Mouse (Mus musculus) ovary, adult 2 months (tissue): ENCODE results near the gene Trpc2. TPM values are rescaled to one million over a fixed set of nuclear protein-coding genes. Genes with fewer than 3 reads are reported as not detected.

ENCODE experiments used
- polyA plus RNA-seq: library from polyadenylated mRNA; depleted of rRNA; stranded (reverse); fragments of >200 nt; gene quantifications from 2 replicates; pipeline ENCODE4 v1.2.3, GENCODE M21; 2012; rRNA removed

Gene Trpc2
- polyA plus RNA-seq: not detected in 2 replicates

DNA sequence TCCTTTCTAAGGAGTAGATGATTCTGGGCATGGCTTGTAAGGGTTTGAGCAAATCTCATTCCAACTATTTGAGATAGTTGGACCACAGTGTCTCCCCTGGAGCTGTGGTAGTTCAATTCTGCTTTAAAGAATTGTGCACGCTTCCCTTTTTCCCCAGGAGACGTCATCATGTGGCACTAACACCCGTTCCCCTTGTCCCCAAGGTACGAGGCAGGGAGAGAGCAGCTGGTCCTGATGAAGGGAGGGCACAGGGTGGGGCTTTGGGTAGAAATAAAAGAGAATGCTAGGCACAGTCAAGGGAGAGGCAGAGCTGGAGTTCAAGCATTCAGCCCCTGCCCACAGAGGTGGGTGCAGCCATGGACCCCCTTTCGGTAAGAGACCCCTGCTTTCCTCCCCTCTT is at the start of gene Trpc2:
Trpc2 (plus strand) TSS at position 301 of the 400 bp plus-strand sequence.

DNA sequence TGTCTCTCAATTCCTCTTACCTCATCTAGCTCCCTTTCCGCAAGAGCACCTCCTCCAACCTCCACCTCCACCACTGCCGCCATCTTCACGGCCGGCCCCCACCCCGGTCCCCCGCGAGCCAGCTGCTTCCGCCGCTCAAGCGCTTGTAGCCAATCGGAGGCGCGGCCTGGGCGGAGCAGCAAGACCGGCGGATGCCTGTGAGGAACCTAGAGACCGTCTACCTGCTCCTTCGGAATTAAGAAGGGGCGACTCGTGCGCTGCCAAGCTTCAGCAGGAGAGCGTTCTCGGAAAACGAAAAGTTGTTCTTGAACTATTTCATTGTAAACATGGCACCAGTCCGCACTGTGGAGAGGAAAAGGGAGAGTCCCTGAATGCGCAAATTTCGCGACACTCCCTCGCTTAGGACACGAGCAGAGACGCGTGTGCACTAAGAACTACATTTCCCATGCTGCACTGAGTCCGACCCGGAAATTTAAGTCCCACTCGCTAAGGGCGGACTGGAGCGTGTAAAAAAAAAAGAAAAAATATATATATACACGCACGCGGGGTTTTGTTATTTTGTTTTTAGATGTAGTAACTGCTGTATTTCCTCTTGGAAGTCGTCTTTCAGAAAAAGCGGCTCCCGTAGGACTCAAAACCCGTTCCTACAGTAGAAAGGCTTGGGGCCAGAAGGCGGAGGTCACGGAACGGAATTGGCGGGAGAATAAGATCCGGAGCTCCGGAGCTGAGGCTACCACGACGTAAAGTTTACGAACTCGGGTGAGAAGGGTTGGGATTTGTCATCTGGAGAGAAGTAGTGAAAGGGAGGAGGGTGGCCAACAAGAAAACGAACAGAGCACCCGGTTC is 17.6 kb upstream of the Trpc2 start, which contains the start of the genes Rnf121, Xndc1 and Xntrpc:
Rnf121 (minus strand) TSS at position 424 of the 846 bp plus-strand sequence.
Xndc1 (plus strand) TSS at position 466 of the 846 bp plus-strand sequence.
Xntrpc (plus strand) TSS at position 668 of the 846 bp plus-strand sequence.

DNA sequence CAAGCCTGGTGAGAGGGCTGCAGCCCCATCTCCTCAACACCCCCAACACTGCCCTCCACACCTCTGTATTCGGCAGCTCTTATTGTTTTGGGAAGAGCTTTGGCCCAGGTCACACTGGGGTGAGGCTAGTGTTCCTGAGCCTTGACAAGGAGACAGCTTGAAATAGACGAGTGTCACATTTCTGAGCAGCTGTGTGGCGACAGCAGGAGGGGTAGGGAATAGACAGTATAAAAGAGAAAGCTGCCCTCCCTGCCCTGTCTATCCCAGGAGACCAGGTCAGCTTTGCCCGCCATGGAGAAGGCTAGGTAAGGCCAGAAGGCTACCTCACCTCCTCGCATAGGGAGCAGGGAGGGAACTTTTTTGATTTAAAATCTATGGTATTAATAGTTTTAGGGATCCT is 18.6 kb downstream of the Trpc2 start, which contains the start of gene Art1:
Art1 (plus strand) TSS at position 257 of the 400 bp plus-strand sequence.

GRCm38 (mm10) chr7:102109171-102109570 is 26.3 kb downstream of the Trpc2 start, which contains the start of gene Art5:
Gene Art5, minus strand, starts transcription at chr7:102109489.

GRCm38 (mm10) chr7:102116579-102117331 is 33.8 kb downstream of the Trpc2 start, which contains the start of gene Chrna10:
Gene Chrna10, minus strand, starts transcription at chr7:102116828.

Other genes starting within 250 kb of the Trpc2 start
- gene Inppl1, start 244.9 kb upstream of the Trpc2 start, polyA plus RNA-seq: 193 and 201 TPM in 2 replicates
- 15.4 and 19.7 TPM in 2 replicates for gene Folr2, start 225.9 kb upstream of the Trpc2 start, polyA plus RNA-seq
- 29.7 and 34.9 TPM in 2 replicates for gene Anapc15, start 219.4 kb upstream of the Trpc2 start, polyA plus RNA-seq
- 73.4 and 105 TPM in 2 replicates for gene Folr1, start 212.3 kb upstream of the Trpc2 start, polyA plus RNA-seq
- 234 and 253 TPM in 2 replicates for gene Lamtor1, start 177.2 kb upstream of the Trpc2 start, polyA plus RNA-seq
- 0.18 and 0.29 TPM in 2 replicates for gene Tomt, start 176.8 kb upstream of the Trpc2 start, polyA plus RNA-seq
- gene Lrrc51, start 149.2 kb upstream of the Trpc2 start, polyA plus RNA-seq: 29.5 and 38.8 TPM in 2 replicates
- gene Numa1, start 149.0 kb upstream of the Trpc2 start, polyA plus RNA-seq: 108 TPM in 2 replicates
- gene Il18bp, start 64.4 kb upstream of the Trpc2 start, polyA plus RNA-seq: 9.9 and 14.9 TPM in 2 replicates
- gene Rnf121, start 17.6 kb upstream of the Trpc2 start, polyA plus RNA-seq: 21.4 and 22.0 TPM in 2 replicates
- 23.2 and 28.9 TPM in 2 replicates for gene Xndc1, start 17.6 kb upstream of the Trpc2 start, polyA plus RNA-seq
- 5.9 and 6.7 TPM in 2 replicates for gene Xntrpc, start 17.4 kb upstream of the Trpc2 start, polyA plus RNA-seq
- 0.17 and 0.18 TPM in 2 replicates for gene Art1, start 18.6 kb downstream of the Trpc2 start, polyA plus RNA-seq
- gene Art5, start 26.4 kb downstream of the Trpc2 start, polyA plus RNA-seq: 0.40 and 0.51 TPM in 2 replicates
- gene Chrna10, start 33.7 kb downstream of the Trpc2 start, polyA plus RNA-seq: 0.11 and 0.22 TPM in 2 replicates
- gene Nup98, start 127.1 kb downstream of the Trpc2 start, polyA plus RNA-seq: 13.0 and 18.4 TPM in 2 replicates
- 217 and 255 TPM in 2 replicates for gene Pgap2, start 127.1 kb downstream of the Trpc2 start, polyA plus RNA-seq
- 73.3 and 99.2 TPM in 2 replicates for gene Rhog, start 172.9 kb downstream of the Trpc2 start, polyA plus RNA-seq
- 76.9 and 80.7 TPM in 2 replicates for gene Stim1, start 184.7 kb downstream of the Trpc2 start, polyA plus RNA-seq